Mouse (Mus musculus) limb, embryonic 12.5 days (tissue): ENCODE data around the gene Gm20388. TPM values are rescaled to one million over a fixed set of nuclear protein-coding genes. Genes with fewer than 3 reads are reported as not detected.

Experiments used
- ATAC-seq: fragments of 200-750 bp; cut with Nextera tagmentation; 2 replicates; pipeline ENCODE4 v1.8.0; 2017; ENCODE audit warnings: low read depth, moderate TSS enrichment; ENCODE audit not compliant: insufficient number of reproducible peaks, insufficient read depth, low FRiP score, low TSS enrichment
- H3K27ac ChIP-seq: fragments of 300-500 bp; sonication (generic); 2 replicates; pipeline ENCODE4 v1.5.1; 2016; ENCODE audit warnings: mild to moderate bottlenecking, moderate library complexity
- H3K27me3 ChIP-seq: fragments of 300-500 bp; sonication (generic); 2 replicates; pipeline ENCODE4 v1.6.1; 2016; ENCODE audit warnings: mild to moderate bottlenecking, moderate library complexity
- H3K36me3 ChIP-seq: fragments of 300-500 bp; sonication (generic); 2 replicates; pipeline ENCODE4 v1.6.1; 2016; ENCODE audit warnings: mild to moderate bottlenecking, moderate library complexity
- H3K4me1 ChIP-seq: fragments of 300-500 bp; sonication (generic); replicated peaks from 2 replicates; pipeline ENCODE4 v1.6.1; 2016
- H3K4me2 ChIP-seq: fragments of 300-500 bp; sonication (generic); 2 replicates; pipeline ENCODE4 v1.6.1; 2016; ENCODE audit warnings: mild to moderate bottlenecking, moderate library complexity
- H3K4me3 ChIP-seq: fragments of 300-500 bp; sonication (generic); replicated peaks from 2 replicates; pipeline ENCODE4 v1.5.1; 2016; ENCODE audit warnings: mild to moderate bottlenecking
- H3K9ac ChIP-seq: fragments of 300-500 bp; sonication (generic); replicated peaks from 2 replicates; pipeline ENCODE4 v1.6.1; 2016; ENCODE audit warnings: mild to moderate bottlenecking, moderate library complexity
- H3K9me3 ChIP-seq: fragments of 300-500 bp; sonication (generic); 2 replicates; pipeline ENCODE4 v1.6.1; 2016; ENCODE audit warnings: mild to moderate bottlenecking, moderate library complexity
- WGBS: fragments of 180-500 bp; shearing (Covaris S2); methylation state at CpG from one replicate; pipeline ENCODE4 v1.1.7; 2016; 5-methylcytosine and 5-hydroxymethylcytosine counted together
- polyA plus RNA-seq: library from polyadenylated mRNA; unstranded; fragments of >200 nt; fragmentation: Nextera tagmentation; extraction: Ambion mirVana; gene quantifications from 2 replicates; pipeline ENCODE4 v1.2.1, GENCODE M21; 2016

The Gm20388 gene
- polyA plus RNA-seq, 1 experiment from 2014 or later, result not detected

DNA sequence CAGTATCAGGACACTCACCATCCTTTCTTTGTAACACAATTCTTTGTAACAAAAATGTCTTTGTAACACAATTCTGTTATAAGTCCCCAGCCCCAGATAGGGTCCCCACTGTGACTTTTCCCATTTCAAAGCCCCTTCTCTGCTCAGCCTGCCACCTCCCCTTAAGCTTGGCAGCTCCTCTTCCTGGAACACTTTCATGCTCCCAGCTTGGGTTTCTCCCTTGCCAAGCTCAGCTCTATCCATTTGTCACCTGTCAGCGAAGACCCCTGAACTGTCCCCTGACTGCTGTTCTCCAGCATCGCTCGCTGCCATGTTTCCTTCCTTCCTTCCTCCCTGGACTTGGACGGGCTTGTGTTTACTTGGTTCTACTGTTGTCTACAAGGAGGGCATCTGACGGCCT lies 2447.0 kb downstream of the Gm20388 start:
- Histone ChIP-seq H3K9ac (no peak overlapping the region), H3K36me3 (no peaks in the 10 kb centered on the region), H3K4me1 (peaks cover 10% of the 10 kb centered on the region), H3K27me3 (peaks cover 38% of the 10 kb centered on the region), H3K9me3 (no peaks in the 10 kb centered on the region), H3K4me3 (no peak overlapping the region), H3K27ac (no peak overlapping the region), H3K4me2 (no peak overlapping the region)
- ATAC-seq, result no peak
- WGBS, result 80% methylated on average over 5 of the region's 5 CpGs

DNA sequence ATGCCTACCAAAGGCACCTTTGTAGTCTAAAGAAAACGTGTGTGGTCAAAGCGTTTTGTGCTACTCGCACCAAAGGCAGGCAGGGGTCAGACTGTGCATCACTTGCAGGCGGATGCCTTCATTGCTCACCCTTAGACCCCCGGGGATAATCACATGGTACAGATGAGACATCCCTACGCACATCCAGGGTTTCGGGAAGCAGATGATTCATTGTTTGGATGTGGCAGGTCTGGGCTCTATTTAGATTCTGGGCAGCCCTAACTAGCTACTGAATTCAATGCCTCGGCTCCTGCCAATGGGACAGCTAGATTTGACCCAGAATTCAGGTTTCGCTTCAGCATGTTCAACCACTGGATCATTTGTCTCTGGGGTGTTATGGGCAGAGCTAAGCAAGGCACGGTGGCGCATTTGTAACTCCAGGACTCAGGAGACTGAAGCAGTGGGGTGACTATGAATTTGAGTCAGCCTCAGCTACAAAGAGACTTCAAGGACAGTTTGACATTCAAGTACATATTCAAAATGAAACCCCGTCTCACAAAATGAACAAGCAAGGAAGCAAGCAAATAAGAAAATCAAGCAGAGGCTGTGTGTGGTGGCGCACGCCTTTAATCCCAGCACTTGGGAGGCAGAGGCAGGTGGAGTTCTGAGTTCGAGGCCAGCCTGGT lies 2448.6 kb downstream of the Gm20388 start:
- Histone ChIP-seq H3K27ac (no peak overlapping the region), H3K9me3 (no peaks in the 10 kb centered on the region), H3K27me3 (peaks cover 49% of the 10 kb centered on the region), H3K9ac (no peak overlapping the region), H3K36me3 (no peaks in the 10 kb centered on the region), H3K4me3 (no peak overlapping the region), H3K4me1 (peaks cover 16% of the 10 kb centered on the region), H3K4me2 (no peak overlapping the region)
- WGBS, result 86% methylated on average over 15 of the region's 15 CpGs
- no peak for ATAC-seq

DNA sequence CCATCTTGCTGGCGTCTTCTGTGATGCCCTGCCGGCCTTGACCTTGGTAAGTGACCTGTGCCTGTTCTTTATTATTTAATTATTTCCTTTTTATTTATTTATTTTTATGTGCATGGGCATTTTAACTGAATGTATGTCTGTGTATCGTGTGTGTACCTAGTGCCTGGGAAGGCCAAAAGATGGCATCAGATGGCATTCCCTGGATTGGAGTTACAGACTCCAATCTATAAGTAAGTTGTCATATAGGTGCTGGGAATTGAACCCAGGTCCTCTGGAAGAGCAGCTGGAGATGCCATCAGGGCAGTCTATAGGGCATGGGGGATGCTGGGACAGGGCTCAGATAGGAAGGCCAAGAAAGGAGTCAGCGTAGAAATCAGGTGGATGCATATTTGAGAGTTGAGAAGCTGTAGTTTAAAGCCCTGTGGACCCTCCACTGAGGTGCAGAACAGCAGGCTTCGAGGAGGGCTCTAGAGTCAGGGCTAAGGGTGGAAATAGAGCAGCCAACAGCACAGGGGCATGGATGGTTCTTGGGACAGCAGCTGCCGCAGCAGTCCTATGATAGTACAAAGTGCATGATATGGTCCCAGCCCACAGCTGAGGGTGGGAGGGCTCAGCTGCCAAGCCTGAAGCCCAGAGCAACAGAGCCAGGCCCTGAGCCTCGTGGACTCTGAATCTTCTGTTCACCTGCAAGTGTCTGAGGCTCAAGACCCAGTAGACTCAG lies 2450.2 kb downstream of the Gm20388 start, which contains the start of gene Trhr2:
Gene Trhr2 (minus strand): TSS at position 51 of the 721 bp plus-strand sequence.
- Histone ChIP-seq H3K9ac (no peak within 1 kb of the TSS), H3K9me3 (no peaks in the 10 kb centered on the region)
- no peak for ATAC-seq

DNA sequence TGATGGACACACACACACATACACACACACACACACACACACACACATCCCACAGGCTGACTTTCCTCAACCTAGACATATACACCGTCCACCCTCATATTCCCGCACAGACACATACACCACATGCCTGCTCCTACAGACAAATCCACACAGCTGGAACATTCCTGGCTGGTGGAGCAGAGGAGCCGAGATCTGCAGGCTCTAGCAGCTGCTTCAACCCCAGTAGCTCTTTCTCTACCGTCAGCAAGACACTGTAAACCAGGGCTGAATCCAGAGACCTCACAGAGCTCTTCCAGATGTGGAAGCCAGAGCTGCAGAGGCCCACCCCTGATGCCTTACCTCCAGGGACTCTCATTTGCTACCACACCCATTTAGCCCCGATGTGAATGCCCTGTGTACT lies 2451.6 kb downstream of the Gm20388 start:
- 32% methylated on average over 5 of the region's 5 CpGs for WGBS
- peak; percentile 23; the same call in 1 of the 2 replicates for ATAC-seq
- H3K4me2 ChIP-seq, result no peak overlapping the region
- H3K9ac ChIP-seq, result no peak overlapping the region
- no peaks in the 10 kb centered on the region for H3K36me3 ChIP-seq
- H3K4me1 ChIP-seq, result peaks cover 16% of the 10 kb centered on the region
- H3K9me3 ChIP-seq, result no peaks in the 10 kb centered on the region
- H3K4me3 ChIP-seq, result no peak overlapping the region
- peaks cover 37% of the 10 kb centered on the region for H3K27me3 ChIP-seq
- 0 out of 2 replicates have a peak overlapping the region, but pooled peaks have one; percentile 29 for H3K27ac ChIP-seq

More for the DNA sequence above, 2450.2 kb downstream of the Gm20388 start, which contains the start of gene Trhr2:
- Histone ChIP-seq H3K27ac (no peak within 1 kb of the TSS), H3K4me2 (no peak within 1 kb of the TSS), H3K27me3 (peaks cover 49% of the 10 kb centered on the region), H3K4me3 (no peak within 1 kb of the TSS), H3K4me1 (peaks cover 16% of the 10 kb centered on the region), H3K36me3 (no peaks in the 10 kb centered on the region)
- 77% methylated on average over 7 of the region's 7 CpGs for WGBS

DNA sequence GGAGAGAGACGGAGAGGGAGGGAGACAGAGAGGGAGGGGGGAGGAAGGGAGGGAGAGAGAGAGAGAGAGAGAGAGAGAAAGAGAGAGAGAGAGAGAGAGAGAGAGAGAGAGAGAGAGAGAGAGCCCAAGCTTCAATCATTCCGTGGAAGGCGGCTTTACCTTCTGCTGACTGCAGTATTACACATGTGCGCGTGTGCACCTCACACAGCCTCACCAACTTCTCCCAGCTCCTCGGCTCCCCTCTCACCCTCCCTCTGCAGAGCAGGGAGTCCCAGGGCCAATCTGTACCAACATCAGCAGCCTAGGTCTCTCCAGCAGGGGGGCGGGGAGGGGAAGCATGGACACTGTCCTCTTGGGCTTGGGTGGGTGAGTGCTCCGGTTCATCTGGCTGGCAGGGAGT lies 2452.3 kb downstream of the Gm20388 start:
- peaks cover 30% of the 10 kb centered on the region for H3K27me3 ChIP-seq
- H3K27ac ChIP-seq, result no peak overlapping the region
- no peak overlapping the region for H3K4me3 ChIP-seq
- no peaks in the 10 kb centered on the region for H3K36me3 ChIP-seq
- H3K9me3 ChIP-seq, result no peaks in the 10 kb centered on the region
- WGBS, result 29% methylated on average over 6 of the region's 8 CpGs
- H3K4me1 ChIP-seq, result peaks cover 16% of the 10 kb centered on the region
- H3K9ac ChIP-seq, result no peak overlapping the region
- ATAC-seq, result no peak
- no peak overlapping the region for H3K4me2 ChIP-seq

DNA sequence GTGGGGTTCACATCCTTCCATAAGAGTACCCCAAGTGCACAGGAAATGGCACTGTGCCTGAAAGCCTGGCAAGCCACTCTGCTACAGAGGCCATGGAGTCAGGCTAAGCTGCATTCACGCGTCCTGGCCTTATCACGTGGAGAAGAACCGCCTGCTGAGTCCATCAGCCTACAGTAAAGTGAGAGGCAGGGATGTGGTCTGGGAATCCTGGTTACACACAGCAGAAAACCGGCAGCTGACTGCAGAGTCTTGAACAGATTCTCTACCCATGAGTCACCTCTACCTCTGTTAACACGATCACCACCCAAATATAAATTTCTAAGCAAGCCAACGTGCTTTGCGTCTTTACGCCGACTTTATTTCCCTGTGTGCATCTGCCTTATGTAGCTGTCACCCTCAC lies 2457.9 kb downstream of the Gm20388 start:
- WGBS, result 74% methylated on average over 10 of the region's 10 CpGs
- no peak overlapping the region for H3K4me2 ChIP-seq
- ATAC-seq, result no peak

DNA sequence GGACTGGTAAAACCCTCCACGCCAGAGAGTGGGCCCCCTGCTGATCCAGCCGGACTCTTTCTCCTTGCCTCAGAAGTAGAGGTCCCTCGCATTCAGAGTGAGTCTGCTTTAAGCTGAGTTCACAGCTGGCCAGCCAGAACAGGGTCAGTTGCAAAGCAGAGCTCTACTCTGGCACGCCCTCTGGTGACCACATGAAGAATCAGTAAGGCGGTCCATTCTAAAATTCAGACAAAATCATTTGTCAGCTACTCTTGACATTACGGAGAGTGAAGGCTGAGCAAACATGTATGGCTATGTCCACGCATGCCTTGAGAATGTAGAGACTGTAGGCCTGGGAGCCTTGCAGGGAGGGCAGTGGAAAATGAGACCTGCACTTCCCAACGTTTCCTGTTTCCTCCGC lies 2459.0 kb downstream of the Gm20388 start:
- 0 out of 2 replicates have a peak, but pooled peaks have one; percentile 32 for ATAC-seq

More for the DNA sequence above, 2457.9 kb downstream of the Gm20388 start:
- Histone ChIP-seq H3K36me3 (no peaks in the 10 kb centered on the region), H3K27ac (no peak overlapping the region), H3K4me3 (no peak overlapping the region), H3K27me3 (peaks cover 5% of the 10 kb centered on the region; the same call in 1 of the 2 replicates), H3K9me3 (no peaks in the 10 kb centered on the region), H3K4me1 (no peaks in the 10 kb centered on the region), H3K9ac (no peak overlapping the region)

DNA sequence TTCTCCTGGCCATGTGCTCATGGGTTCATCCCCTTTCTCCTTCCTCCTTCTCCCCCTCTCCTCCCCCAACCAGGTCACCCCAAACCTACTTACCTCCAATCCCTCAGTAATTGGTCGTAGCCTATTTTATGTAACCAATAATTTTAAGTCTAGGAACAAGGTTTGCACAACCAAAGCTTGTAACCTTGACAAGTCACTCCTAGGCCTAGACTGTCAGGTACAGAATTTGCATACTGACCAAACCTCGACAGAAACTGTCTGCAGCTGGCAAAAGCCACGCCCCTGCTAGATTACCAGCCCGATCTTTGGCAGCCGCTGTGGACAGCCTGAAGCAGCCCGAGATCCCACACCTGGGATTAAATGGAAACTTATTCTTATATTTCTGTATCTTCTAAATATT lies 2461.1 kb downstream of the Gm20388 start:
- no peak overlapping the region for H3K4me2 ChIP-seq
- no peak overlapping the region for H3K27ac ChIP-seq
- 0 out of 2 replicates have a peak, but pooled peaks cover 8% of the 10 kb centered on the region for H3K4me1 ChIP-seq
- no peaks in the 10 kb centered on the region for H3K36me3 ChIP-seq
- H3K27me3 ChIP-seq, result no peaks in the 10 kb centered on the region; the same call in 1 of the 2 replicates
- 73% methylated on average over 6 of the region's 6 CpGs for WGBS
- H3K4me3 ChIP-seq, result no peak overlapping the region
- ATAC-seq, result no peak
- H3K9ac ChIP-seq, result no peak overlapping the region
- no peaks in the 10 kb centered on the region for H3K9me3 ChIP-seq

More for the DNA sequence above, 2459.0 kb downstream of the Gm20388 start:
- Histone ChIP-seq H3K27ac (no peak overlapping the region), H3K9me3 (no peaks in the 10 kb centered on the region), H3K9ac (no peak overlapping the region), H3K4me1 (no peaks in the 10 kb centered on the region), H3K4me2 (no peak overlapping the region), H3K4me3 (no peak overlapping the region), H3K27me3 (no peaks in the 10 kb centered on the region; the same call in 1 of the 2 replicates), H3K36me3 (no peaks in the 10 kb centered on the region)
- WGBS, result 13% methylated on average over 9 of the region's 9 CpGs

DNA sequence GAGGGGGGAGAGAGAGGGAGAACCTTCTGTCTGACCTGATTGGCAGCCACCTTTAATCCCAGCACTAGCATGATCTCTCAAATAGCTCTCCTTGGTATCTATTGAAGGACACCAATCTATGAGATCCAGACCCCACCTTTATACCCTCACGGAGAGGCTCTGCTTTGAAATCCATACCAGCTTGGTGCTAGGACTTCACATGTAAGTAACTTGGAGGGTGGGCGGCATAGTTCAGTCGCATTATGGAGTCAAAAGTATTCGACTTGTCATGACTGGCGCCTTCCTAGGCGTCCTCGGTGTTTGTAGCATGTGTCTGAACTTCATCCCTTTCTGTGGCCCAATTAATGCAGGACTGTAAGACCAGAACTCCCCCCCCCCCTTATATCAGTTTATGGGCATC lies 2464.7 kb downstream of the Gm20388 start:
- H3K36me3 ChIP-seq, result peaks cover 22% of the 10 kb centered on the region
- ATAC-seq, result no peak
- peak overlapping the region; percentile 87 for H3K4me2 ChIP-seq
- H3K27ac ChIP-seq, result no peak overlapping the region
- WGBS, result 93% methylated on average over 7 of the region's 7 CpGs
- H3K9ac ChIP-seq, result no peak overlapping the region
- H3K27me3 ChIP-seq, result no peaks in the 10 kb centered on the region
- H3K9me3 ChIP-seq, result no peaks in the 10 kb centered on the region
- no peak overlapping the region; the same call in 1 of the 2 replicates for H3K4me3 ChIP-seq
- peaks cover 23% of the 10 kb centered on the region for H3K4me1 ChIP-seq

DNA sequence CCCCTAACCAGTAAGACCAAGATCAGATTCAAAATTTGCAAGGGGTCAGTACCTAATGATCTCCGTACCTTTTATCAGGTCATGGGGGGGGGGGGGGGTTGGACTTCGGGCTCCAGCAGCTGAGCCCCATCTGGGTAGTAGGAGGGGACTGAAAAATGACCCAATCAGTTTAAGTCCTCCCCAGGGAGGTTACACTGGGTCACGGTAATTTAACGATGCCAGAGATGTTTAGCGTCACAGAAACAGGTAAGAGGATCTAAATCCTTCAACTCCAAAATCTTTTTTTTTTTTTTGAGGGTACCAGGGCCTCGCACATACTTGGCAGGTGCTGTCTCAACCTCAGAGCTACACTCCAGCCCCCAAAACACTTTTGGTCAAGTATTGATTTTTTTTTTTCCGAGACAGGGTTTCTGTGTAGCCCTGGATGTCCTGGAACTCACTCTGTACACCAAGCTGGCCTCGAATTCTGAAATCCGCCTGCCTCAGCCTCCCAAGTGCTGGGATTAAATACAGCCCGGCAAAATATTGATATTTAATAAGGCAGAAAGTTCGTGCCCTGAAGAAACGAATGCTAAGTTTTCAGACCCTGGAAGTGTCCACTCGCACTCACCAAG lies 2465.2 kb downstream of the Gm20388 start:
- no peaks in the 10 kb centered on the region for H3K27me3 ChIP-seq
- no peak overlapping the region for H3K27ac ChIP-seq
- H3K4me1 ChIP-seq, result peaks cover 23% of the 10 kb centered on the region
- peak overlapping the region; percentile 87 for H3K4me2 ChIP-seq
- peak; percentile 6; the same call in 1 of the 2 replicates for ATAC-seq
- H3K36me3 ChIP-seq, result peaks cover 27% of the 10 kb centered on the region
- no peaks in the 10 kb centered on the region for H3K9me3 ChIP-seq
- 27% methylated on average over 13 of the region's 13 CpGs for WGBS
- peak overlapping the region; percentile 89 for H3K4me3 ChIP-seq
- no peak overlapping the region for H3K9ac ChIP-seq
